Mouse (Mus musculus) forebrain, postnatal 0 days (tissue): ENCODE measurements around the gene Skor1. TPM values are rescaled to one million over a fixed set of nuclear protein-coding genes. Genes with fewer than 3 reads are reported as not detected.
A peak's percentile ranks its signal among the peaks of the same experiment; 100 is the strongest.

Experiments used
- ATAC-seq: fragments of 200-750 bp; cut with Nextera tagmentation; 2 replicates; pipeline ENCODE4 v1.8.0; 2017; ENCODE audit warnings: mild to moderate bottlenecking, moderate library complexity
- DNase-seq: peaks from one replicate; pipeline ENCODE4 v3.0.0-alpha.2; 2015
- H3K27ac ChIP-seq: fragments of 300-500 bp; sonication (generic); 2 replicates; pipeline ENCODE4 v1.5.1; 2014; ENCODE audit warnings: low read depth, mild to moderate bottlenecking, antibody characterized with exemption, low read length, moderate library complexity, mixed read lengths
- H3K27me3 ChIP-seq: fragments of 300-500 bp; sonication (generic); 2 replicates; pipeline ENCODE4 v1.6.1; 2014; ENCODE audit warnings: mild to moderate bottlenecking, low read length, mixed read lengths; ENCODE audit not compliant: insufficient read depth
- H3K36me3 ChIP-seq: fragments of 300-500 bp; sonication (generic); 2 replicates; pipeline ENCODE4 v1.6.1; 2014; ENCODE audit warnings: mild to moderate bottlenecking, moderate library complexity; ENCODE audit not compliant: insufficient read depth
- H3K4me1 ChIP-seq: fragments of 300-500 bp; sonication (generic); 2 replicates; pipeline ENCODE4 v1.6.1; 2014; ENCODE audit warnings: antibody characterized with exemption; ENCODE audit not compliant: insufficient read depth
- H3K4me2 ChIP-seq: fragments of 300-500 bp; sonication (generic); 2 replicates; pipeline ENCODE4 v1.6.1; 2014; ENCODE audit warnings: low read depth, mild to moderate bottlenecking, moderate library complexity
- H3K4me3 ChIP-seq: fragments of 300-500 bp; sonication (generic); 2 replicates; pipeline ENCODE4 v1.5.1; 2014; ENCODE audit warnings: low read depth, low read length, mixed read lengths
- H3K9ac ChIP-seq: fragments of 300-500 bp; sonication (generic); 2 replicates; pipeline ENCODE4 v1.6.1; 2014; ENCODE audit warnings: mild to moderate bottlenecking
- H3K9me3 ChIP-seq: fragments of 300-500 bp; sonication (generic); 2 replicates; pipeline ENCODE4 v1.6.1; 2016; ENCODE audit warnings: low read length
- CTCF ChIP-seq: sonication (generic); IDR thresholded peaks from 2 replicates; pipeline ENCODE4 v1.5.1; 2016; ENCODE audit warnings: antibody characterized with exemption, control low read depth, low read depth
- WGBS: fragments of 180-500 bp; shearing (Covaris S2); extraction: QIAGEN DNeasy Blood & Tissue Kit; methylation state at CpG from one replicate; pipeline ENCODE4 v1.1.7; 2014; 5-methylcytosine and 5-hydroxymethylcytosine counted together
- polyA plus RNA-seq: library from polyadenylated mRNA; unstranded; fragments of >200 nt; fragmentation: Nextera tagmentation; extraction: Ambion mirVana; gene quantifications from 2 replicates; pipeline ENCODE4 v1.2.1, GENCODE M21; 2015
- total RNA-seq: library from RNA; depleted of rRNA; stranded (reverse); fragments of >200 nt; gene quantifications from 2 replicates; pipeline ENCODE4 v1.2.3, GENCODE M21; 2014

Gene Skor1
- total and polyA plus RNA-seq, 2 experiments from 2014 or later = 0.30 to 1.0 TPM

DNA sequence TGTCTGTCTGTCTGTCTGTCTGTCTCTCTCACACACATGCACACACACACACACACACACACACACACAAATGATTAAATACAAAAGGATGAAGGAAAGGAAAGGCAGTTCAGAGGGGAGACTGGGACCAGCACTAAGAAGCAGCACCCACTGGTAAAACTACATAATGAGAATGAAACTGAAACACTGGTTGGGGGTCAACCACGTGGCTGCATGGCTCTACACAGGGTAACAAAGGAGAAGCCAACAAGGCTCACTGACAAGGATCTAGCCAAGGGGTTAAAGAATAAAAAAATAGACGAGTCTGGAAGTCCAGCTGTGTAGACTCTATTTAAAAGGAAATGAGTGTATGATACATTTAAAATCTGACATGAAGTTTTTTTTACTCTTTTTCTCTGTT, 23.2 kb upstream of the Skor1 start:
- Histone ChIP-seq H3K27me3 (no peaks in the 10 kb centered on the region), H3K4me3 (no peak overlapping the region), H3K36me3 (peaks cover 3% of the 10 kb centered on the region; the same call in 1 of the 2 replicates), H3K27ac (no peak overlapping the region), H3K9ac (no peak overlapping the region), H3K4me1 (no peaks in the 10 kb centered on the region), H3K4me2 (no peak overlapping the region), H3K9me3 (no peaks in the 10 kb centered on the region)
- 36% methylated on average over 2 of the region's 2 CpGs for WGBS
- DNase-seq (no peak), ATAC-seq (no peak)
- no peak for TF ChIP-seq CTCF

DNA sequence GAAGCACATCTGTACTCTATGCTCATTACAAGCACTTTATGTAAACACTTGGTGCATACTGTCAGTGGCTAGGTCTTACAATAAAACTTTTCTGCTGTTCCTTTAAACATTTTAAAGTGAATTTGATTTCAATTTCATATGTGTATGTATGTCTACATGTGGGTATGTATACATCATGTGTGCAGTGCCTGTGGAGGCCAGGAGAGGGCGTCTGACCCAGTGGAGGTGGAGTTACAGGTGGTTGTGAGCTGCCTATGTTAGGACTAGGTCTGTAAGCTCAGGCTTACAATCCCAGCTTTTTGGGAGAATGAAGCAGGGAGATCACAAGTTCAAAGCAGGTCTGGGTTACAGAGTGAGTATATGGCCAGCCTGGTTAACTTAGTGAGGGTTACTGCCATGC, 20.4 kb upstream of the Skor1 start:
- no peaks in the 10 kb centered on the region for H3K27me3 ChIP-seq
- H3K36me3 ChIP-seq = peaks cover 3% of the 10 kb centered on the region; the same call in 1 of the 2 replicates
- 88% methylated on average over 1 of the region's 1 CpGs for WGBS
- H3K4me1 ChIP-seq = no peaks in the 10 kb centered on the region
- no peak overlapping the region for H3K4me2 ChIP-seq
- H3K9ac ChIP-seq = no peak overlapping the region
- ATAC-seq (no peak), DNase-seq (no peak)
- H3K27ac ChIP-seq = no peak overlapping the region
- no peak overlapping the region for H3K4me3 ChIP-seq
- no peaks in the 10 kb centered on the region for H3K9me3 ChIP-seq
- TF ChIP-seq CTCF = peak; percentile 19; the same call in 1 of the 2 replicates

DNA sequence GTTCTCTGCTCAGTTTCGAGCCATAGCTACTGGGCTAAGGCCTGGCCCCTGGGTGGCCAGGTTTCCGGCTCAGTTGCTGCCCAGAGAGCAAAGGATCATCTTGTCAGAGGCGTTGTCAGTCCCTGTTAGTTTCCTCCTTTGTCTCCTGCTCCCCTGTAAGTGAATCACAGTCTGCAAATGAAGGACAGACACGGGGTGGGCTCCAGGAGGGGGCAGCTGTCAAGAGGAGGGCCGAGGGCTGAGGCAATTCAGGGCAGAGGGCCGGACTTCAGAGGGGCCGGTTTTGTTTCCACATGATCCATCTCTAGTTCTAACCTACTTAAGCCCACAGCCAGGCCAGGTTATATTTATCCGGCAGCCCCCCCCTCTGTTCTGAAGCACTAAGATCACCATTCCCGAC, 16.3 kb upstream of the Skor1 start:
- Histone ChIP-seq H3K4me1 (no peaks in the 10 kb centered on the region), H3K4me2 (no peak overlapping the region), H3K9ac (no peak overlapping the region), H3K4me3 (no peak overlapping the region), H3K27me3 (no peaks in the 10 kb centered on the region), H3K9me3 (no peaks in the 10 kb centered on the region), H3K27ac (no peak overlapping the region), H3K36me3 (peaks cover 3% of the 10 kb centered on the region; the same call in 1 of the 2 replicates)
- DNase-seq = no peak
- 36% methylated on average over 9 of the region's 9 CpGs for WGBS
- ATAC-seq = no peak
- TF ChIP-seq CTCF = no peak

DNA sequence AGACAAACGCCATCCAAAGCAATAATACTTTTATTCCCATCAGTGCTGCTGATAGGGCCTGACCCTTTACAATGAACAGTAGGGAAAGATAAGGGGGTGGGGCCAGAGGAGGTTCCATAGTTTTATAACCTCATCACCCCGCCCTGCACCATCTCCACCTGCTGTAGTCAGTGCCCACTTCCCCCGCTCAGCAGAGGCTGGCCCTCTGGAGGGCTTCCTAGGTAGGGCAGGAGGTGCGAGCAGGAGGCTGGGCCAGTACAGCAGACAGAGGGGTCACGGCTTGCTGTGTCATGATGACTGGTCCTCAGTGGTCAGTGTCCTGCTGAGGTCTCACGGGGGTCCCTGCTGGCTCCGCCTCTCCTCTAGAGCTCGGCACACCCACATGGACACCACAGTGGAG, 15.0 kb upstream of the Skor1 start:
- Histone ChIP-seq H3K27me3 (no peaks in the 10 kb centered on the region), H3K9me3 (no peaks in the 10 kb centered on the region), H3K9ac (no peak overlapping the region), H3K4me2 (no peak overlapping the region), H3K36me3 (no peaks in the 10 kb centered on the region), H3K4me3 (no peak overlapping the region), H3K27ac (no peak overlapping the region), H3K4me1 (no peaks in the 10 kb centered on the region)
- WGBS = 78% methylated on average over 8 of the region's 8 CpGs
- peak; percentile 20; the same call in 1 of the 2 replicates for TF ChIP-seq CTCF
- DNase-seq (no peak), ATAC-seq (no peak)

DNA sequence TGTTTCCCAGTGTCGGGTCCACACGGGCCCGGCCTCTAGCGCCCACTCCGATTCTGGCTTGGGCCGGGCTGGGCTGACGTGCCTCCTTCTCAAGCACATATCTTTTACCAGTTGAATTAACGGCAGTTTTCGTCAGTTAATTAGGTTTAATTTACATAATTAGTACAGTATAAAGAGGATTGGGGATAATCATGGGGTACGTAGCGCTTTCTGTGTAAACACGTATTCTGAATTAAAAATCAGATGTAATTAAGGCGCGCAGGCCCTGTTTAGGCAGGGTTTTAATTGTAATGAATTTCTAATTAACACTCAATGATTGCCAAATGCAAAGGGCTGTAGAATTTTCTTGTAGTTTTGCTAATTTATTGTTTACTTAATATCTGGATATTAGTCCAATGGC, 3.2 kb upstream of the Skor1 start:
- Histone ChIP-seq H3K36me3 (no peaks in the 10 kb centered on the region), H3K4me3 (no peak overlapping the region), H3K4me2 (no peak overlapping the region), H3K4me1 (peaks cover 6% of the 10 kb centered on the region; the same call in 1 of the 2 replicates), H3K27me3 (peaks cover 60% of the 10 kb centered on the region), H3K9ac (no peak overlapping the region), H3K9me3 (no peaks in the 10 kb centered on the region), H3K27ac (no peak overlapping the region)
- ATAC-seq (0 out of 2 replicates have a peak, but pooled peaks have one; percentile 23), DNase-seq (no peak)
- no peak for TF ChIP-seq CTCF
- 9% methylated on average over 14 of the region's 14 CpGs for WGBS

DNA sequence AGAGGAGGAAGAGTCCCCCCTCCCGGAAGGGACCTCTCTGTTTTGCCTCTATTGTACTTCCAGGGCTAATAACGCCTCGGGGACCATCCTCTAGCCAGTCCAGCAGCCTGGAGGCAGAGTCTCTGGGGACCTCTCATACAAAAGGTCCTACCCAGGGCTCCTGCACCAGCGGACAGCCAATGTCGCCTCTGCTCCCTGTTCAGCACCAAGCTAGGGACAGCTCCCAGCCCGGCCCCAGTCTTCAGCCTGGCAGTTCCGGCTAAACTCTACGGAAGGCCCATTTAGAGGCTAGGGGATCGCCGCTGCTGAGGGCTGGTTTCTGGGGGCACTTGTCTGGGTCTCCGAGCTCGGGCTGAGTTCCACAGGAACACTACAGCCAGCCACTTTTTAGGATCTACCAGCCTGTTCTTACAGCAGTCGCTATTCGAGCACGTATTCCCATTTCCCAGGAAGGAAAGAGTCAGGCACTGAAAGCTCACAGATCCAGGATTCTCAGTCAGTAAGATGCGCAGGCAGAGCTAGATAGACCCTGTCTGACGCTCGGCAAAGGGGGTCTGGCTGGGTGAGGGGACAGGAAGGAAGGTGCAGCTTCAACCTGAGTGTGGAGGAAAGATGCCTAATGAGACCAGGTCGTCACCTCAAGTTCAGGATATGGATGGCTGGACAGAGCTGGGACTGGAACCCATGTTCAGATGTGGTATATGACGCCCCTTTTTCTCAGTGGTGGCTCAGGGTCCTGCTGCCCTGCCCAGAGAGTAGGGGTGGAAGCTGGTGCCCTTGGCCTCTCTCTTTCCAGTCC, 2.5 kb upstream of the Skor1 start:
- Histone ChIP-seq H3K27ac (no peak overlapping the region), H3K36me3 (no peaks in the 10 kb centered on the region), H3K4me3 (no peak overlapping the region), H3K4me1 (peaks cover 6% of the 10 kb centered on the region; the same call in 1 of the 2 replicates), H3K9me3 (no peaks in the 10 kb centered on the region), H3K27me3 (peaks cover 63% of the 10 kb centered on the region), H3K4me2 (no peak overlapping the region), H3K9ac (no peak overlapping the region)
- WGBS = 3% methylated on average over 20 of the region's 20 CpGs
- ATAC-seq = no peak; the same call in 1 of the 2 replicates
- peak; percentile 38 for DNase-seq
- no peak for TF ChIP-seq CTCF

DNA sequence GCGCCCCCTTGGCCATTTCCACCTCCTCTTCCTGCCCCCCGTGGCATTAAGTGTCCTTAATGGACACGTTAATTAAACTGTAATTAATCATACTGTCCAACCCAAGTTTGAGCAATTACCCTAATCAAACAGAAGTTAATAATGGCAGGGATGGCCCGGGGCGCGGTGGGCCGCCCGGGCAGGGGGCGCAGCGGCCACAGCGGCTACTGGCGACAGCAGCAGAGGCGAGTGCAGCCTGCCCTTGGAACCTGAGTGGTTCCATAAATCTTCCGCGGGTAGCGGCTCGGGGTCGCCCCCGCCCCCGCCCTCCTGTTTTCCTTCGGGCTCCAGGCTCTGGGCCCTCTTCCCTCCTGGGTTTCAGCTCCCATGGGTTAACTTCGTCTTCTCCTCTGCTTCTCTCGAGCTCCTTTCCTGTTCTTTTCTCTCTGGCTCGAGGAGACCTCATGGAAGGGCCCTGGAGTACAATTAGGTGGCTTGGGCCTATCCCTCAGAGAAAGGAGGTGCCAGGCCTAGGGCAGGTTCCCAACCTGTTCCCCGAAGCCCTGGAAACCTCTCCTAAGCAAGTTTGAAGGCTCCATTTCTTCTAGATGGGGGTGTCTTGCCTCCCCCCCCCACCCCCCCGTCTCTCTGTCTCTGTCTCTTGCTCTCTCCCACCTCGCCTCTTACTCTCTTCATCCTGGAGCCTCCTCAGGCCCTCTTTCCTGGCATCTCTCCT, 1.5 kb upstream of the Skor1 start:
- H3K9ac ChIP-seq = no peak overlapping the region
- H3K4me1 ChIP-seq = peaks cover 6% of the 10 kb centered on the region; the same call in 1 of the 2 replicates
- no peak overlapping the region for H3K27ac ChIP-seq
- WGBS = 4% methylated on average over 27 of the region's 27 CpGs
- H3K36me3 ChIP-seq = no peaks in the 10 kb centered on the region
- peaks cover 73% of the 10 kb centered on the region for H3K27me3 ChIP-seq
- H3K4me3 ChIP-seq = no peak overlapping the region
- no peak for TF ChIP-seq CTCF
- H3K4me2 ChIP-seq = no peak overlapping the region
- no peak for DNase-seq
- no peak for ATAC-seq
- H3K9me3 ChIP-seq = no peaks in the 10 kb centered on the region
